Mouse (Mus musculus): ENCODE data around the gene Dll3.

The Dll3 gene

DNA sequence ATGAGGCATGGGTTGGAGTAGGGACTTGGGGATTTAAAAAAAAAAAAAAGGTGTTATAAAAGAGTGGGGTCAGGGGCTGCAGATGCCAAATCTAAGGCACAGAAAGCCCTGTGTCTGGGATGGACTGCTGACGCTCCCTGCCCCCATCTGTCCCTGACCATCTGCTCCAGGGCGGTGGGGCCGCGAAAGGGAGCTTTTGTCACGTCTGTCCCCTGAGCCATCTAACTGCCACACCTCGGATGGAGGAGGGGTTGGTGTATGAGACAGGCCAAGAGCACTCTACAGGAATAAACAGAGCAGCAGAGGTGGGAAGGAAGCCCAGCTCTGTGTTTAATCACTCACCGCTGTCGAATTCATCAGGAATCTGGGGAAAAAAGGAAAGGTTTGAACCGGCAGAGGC lies 7.7 kb upstream of the Dll3 start:
- no peak for DNase-seq (ENCODE audit: low spot score in 2 of 2)

DNA sequence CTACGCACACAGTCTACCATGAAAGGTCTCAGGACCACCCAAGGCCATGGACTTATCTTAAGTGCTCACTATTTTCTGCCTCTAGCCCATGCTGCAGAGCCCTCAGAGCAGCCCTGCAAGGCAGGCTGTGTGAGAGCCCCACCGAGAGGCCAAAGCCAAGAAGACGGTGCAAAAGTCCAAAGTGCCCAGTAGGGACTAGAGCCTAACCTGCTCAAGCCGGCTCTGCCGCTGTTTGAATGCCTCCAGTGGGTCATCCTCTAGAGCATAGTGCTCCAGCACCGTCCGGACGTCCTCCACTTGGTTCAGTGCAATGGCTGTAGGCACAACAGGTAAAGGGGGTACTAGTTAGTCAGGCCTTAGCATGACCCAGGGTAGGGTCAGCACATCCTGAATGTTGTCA lies 4.2 kb upstream of the Dll3 start:
- DNase-seq (ENCODE audit: low spot score in 2 of 2): no peak

DNA sequence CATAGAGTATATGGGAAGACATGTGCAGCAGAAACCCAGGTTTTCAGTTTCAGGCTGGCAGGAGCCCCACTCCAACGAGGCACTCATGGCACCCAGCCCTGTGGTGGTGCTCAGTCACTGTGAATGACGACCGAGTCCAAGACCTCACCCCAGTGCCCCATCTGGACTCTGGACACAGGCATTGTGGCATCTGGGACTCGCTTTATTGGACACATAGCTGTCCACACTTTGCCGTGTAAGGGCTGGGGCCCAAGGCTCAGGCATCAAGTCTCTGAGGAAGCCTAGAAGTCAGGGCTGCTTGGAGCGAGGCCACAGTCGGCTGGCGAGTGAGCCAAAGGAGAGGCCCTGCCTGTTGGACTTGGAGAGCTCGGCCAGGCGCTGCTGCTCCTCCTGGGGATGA lies 3.6 kb upstream of the Dll3 start:
- no peak for DNase-seq (ENCODE audit: low spot score in 2 of 2)

DNA sequence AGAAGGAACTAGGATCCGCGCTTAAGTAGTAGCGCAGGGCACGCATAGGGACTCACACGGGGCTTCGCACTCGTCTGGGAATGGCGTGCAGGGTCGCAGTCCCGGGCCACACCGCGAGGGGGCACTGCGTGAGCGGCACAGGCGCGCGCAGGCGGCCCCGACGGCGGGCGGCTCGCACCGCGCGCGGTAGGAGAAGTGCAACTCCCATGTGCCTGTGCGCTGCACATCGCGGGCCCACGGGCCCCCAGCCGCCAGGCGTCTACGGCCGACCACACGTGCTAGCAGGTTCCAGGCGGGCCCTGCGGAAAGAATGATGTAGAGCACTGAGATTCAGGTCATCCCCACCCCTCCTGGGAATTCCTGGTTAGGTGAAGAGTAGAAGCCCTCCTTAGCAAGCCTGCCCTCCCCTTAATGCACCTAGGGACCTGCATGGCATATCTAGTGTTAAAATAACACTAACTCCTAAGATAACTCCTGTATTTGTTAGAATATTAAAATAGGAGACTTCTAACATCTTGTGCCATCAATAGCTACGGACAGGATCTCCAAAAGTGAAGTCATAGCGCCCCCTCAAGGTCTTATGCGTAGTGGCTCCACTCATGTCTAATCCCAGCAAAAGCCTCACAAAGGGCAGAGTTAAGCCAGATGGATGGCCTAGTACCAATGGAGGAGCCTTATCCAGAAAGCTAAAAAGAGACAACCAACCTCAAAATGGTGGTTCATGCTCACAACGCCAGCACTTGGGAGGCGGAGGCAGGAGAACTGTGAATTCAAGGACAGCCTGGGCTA lies 3.0 kb downstream of the Dll3 start:
- peak in 1 of 2 experiments; percentile 53 for DNase-seq (ENCODE audit: low spot score in 2 of 2)

DNA sequence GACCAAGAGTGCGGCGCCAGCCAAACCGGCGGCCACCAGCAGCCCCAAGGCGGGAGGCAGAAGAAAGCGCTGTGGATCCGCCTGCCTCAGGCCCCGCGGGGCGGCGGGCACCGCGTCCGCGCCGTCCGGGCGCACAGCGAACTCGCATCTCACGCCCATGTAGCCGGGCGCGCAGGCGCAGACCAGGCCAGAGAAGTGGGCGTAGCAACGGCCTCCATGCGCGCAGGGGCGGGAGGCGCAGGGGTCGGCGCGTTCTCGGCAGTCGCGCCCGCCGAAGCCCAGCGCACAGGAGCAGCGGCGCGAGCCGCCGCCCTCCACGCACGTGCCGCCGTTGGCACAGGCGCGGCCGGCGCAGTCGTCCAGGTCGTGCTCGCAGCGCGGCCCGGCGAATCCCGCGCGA lies 7.6 kb downstream of the Dll3 start:
- DNase-seq (ENCODE audit: low spot score in 2 of 2): peak; percentile 71

DNA sequence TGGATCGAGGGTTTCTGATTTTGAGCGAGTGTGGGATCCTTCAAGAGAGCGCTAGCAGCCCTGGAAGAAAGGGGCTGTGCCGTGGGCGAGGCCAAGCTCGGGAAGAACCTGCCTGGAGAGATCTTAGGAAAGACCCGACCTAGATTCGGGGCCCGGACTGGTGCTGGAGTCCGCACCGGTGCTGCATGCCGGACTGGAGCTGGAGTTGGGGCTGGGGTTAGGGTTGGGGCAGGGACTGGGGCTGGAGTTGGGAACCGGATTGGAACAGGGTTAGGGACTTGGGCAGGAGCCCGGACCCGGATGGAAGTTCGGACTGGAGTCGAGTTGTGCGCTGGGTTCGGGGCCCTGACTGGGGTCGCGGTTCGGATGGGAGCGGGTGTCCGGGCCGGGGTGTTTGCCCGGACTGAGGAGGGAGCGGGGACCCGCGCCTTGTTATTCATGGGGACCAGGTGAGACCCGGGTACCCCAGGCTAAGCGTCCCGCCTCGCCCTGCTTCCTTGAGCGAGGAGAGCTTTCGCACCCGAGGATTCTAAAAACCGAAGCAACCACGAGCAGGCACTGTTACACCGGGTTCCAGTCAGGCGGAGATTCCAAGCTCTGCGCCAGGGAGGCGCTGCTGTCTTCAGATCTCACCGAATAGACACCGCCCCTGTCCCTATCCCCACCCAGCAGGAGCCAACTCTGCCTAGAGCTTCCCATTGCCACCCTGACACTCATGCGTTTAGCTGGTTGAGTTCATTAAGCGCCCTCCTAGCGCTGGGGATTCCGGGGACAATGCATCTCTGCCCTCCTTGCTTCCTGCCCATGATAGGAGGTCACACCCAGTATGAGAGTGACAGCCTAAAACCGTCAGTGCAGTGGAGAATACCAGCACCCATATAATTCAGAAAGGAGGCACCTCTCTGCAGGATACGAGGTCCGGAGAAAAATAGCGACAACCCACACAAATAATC lies 11.1 kb downstream of the Dll3 start, which contains the start of gene Selenov:
TSS of gene Selenov (minus strand) at position 549 of the 953 bp plus-strand sequence.
- peak in 1 of 2 experiments; percentile 55 for DNase-seq (ENCODE audit: low spot score in 2 of 2)

DNA sequence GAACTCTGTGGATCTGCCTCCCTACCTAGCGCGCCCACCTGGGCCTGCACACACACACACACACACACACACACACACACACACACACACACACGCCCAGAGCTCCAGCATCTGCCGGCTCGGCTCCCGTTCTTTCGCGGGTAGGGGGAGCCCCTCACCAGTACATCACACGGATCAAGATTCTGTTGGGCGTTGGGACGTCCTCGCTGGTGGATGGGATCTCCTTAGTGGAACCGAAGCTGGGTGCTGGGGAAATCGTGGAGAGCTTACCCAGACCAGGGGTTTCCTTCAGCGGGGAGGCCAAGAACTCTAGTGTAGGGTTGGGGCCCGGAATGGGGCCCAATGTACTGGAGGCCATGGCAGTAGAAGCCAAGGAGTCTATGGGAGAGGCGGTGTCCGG lies 11.9 kb downstream of the Dll3 start:
- no peak for DNase-seq (ENCODE audit: low spot score in 2 of 2)

DNA sequence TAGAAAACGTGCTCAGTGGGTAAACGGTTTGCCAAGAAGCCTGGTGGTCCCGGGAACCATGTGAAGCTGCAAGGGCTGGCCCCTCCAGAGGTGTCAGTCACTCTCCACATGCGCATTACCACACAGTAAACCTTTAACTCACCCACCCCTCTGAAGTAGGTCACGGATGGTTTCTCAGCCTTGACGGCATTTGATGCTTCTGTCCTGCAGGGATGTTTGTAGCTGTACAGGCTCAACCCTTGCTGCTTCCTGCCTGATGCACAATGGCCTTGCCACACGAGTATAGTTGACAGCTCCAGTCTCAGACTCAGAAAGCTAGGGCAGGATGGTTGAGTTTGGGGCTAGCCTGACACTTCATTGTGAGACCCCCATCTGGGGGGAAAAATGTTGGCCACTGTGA lies 21.4 kb downstream of the Dll3 start:
- no peak for DNase-seq (ENCODE audit: low spot score in 2 of 2)

DNA sequence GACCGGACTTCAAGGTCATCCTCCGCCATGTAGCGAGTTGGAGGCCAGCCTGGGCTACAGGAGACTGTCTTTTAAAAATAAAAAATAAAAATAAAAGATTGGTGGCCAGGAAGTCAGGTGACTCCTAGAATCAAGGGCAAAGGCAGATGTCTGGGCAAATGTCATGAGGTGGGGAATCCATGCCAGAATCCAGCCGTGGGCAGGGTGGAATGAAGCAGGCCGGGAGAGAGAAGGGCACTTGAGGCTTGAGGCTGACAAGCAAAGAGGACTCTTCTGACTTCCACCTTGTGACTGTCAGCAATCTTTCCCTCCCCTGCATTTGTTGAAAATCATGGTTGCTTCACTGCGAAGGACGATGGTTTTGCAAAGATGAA lies 23.8 kb downstream of the Dll3 start:
- DNase-seq (ENCODE audit: low spot score in 2 of 2): no peak

DNA sequence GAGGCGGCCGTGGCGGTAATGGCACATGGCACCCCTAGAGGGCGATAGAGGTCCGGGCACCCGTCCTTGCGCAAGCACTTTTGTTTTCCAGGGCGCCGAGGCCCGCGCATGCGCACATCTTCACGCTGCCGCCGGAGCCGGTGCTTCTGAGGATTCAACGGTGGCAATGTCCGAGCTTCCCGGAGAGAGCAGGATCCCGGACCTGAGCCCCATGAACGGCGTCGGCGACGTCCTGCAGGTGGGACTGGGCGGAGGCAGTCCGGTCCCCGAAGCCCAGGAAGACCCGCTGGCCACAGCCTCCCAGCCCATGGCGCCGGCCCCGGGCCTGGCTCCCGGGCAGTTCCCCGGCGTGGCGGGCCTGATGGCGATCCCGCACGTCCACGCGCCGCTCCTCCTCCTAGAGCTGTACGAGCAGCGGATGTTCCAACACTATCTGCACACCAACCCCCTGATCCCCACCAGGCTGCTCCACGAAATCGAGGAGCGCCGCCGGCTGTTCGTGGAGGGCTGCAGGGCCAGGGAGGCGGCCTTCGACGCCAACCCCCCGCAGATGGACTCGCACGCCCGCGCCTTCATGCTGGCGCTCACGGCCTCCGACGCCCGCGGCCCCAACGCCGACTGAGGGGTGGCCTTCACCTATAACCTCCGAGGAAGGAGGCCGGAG lies 24.3 kb downstream of the Dll3 start, which contains the start of gene Eid2b:
TSS of gene Eid2b (plus strand) at position 125 of the 664 bp plus-strand sequence.
- DNase-seq (ENCODE audit: low spot score in 2 of 2): peak; percentile 96 to 97

DNA sequence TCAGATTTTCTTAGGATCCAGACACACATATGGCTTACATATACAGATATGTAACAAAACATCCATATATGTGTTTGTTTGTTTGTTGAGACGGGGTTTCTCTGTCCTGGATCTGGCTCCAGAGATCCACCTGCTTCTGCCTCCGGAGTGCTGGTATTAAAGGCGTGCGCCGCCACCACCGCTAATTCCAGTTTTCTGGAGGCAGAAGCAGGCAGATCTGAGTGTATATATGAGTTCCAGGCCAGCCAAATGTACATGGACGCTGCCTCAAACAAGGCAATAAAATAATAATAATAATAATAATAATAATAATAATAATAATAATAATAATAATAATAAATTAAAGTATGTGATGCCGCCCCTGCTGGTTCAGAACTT lies 24.8 kb downstream of the Dll3 start:
- DNase-seq (ENCODE audit: low spot score in 2 of 2): no peak

DNA sequence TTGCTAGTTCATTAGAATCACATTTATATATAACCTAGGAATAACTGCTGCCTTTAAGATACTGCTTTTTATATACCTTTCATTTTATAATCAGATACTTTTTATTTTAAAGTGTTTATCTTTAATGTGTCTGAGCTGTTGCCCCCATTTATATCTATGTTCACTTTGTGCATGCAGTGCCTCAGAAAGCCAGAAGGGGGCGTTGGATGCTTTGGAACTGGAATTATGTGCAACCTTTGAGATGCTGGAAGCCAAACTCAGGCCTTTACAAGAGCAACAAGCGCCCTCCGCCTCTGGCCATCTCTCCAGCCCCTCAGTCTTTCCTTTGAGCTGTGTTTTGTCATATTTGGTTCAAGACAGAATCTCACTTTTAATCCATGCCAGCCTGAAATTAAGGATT lies 30.3 kb downstream of the Dll3 start:
- no peak for DNase-seq (ENCODE audit: low spot score in 2 of 2)

DNA sequence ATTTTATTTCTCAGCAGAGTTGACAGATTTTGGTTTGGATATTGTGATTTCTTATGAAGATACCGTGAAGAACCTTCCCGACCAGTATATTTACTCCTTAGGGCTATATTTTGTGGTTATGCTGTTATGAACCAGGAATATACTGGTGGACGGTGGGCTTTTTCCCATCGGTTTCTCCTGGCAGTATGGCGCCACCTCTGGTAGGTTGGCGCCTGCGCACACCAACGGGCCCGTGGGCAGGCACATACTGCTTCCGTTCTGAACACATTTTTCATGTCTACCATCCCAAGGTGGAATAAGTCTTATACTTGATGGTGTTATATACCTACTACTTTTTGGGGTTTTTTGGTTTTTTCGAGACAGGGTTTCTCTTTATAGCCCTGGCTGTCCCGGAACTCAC lies 32.7 kb downstream of the Dll3 start:
- no peak for DNase-seq (ENCODE audit: low spot score in 2 of 2)

DNA sequence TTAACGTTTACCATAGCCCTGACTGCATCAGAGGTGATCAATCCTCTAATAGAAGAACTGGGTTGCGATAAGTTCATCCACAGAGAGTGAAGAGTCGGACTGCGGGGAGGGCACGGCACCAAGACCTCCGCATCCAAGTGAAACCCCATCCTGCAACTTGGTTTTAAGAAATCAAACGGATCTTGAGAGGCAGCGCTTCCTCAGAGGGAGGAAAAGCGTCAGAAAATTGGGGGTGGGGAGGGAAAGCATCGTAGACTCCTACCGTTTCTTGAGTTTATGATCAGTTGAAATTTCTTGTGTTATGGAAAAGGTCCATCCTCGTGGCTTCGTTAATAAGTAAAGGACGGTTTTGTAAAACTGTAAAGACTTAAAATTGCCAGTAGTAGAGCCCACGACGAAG lies 33.5 kb downstream of the Dll3 start:
- DNase-seq (ENCODE audit: low spot score in 2 of 2): no peak

DNA sequence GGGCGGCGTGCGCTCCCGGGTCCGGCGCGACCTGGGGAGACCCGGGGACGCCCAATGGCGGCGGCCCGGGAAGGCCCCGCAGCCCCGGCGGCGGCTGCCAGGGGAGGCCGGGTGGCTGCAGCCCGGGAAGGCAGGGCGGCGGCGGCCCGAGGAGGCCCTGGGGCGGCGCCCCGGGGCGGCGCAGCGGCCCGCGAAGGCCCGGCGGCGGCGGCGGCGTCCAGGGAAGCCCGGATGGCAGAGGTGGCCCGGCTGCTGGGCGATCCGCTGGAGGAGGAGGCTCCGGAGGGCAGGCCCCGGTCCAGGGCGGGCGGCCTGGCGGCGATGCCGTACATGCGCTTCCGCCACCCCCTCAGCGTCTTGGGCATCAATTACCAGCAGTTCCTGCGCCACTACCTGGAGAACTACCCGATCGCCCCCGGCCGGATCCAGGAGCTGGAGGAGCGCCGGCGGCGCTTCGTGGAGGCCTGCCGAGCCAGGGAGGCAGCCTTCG lies 34.0 kb downstream of the Dll3 start:
- DNase-seq (ENCODE audit: low spot score in 2 of 2): peak; percentile 57 to 63

DNA sequence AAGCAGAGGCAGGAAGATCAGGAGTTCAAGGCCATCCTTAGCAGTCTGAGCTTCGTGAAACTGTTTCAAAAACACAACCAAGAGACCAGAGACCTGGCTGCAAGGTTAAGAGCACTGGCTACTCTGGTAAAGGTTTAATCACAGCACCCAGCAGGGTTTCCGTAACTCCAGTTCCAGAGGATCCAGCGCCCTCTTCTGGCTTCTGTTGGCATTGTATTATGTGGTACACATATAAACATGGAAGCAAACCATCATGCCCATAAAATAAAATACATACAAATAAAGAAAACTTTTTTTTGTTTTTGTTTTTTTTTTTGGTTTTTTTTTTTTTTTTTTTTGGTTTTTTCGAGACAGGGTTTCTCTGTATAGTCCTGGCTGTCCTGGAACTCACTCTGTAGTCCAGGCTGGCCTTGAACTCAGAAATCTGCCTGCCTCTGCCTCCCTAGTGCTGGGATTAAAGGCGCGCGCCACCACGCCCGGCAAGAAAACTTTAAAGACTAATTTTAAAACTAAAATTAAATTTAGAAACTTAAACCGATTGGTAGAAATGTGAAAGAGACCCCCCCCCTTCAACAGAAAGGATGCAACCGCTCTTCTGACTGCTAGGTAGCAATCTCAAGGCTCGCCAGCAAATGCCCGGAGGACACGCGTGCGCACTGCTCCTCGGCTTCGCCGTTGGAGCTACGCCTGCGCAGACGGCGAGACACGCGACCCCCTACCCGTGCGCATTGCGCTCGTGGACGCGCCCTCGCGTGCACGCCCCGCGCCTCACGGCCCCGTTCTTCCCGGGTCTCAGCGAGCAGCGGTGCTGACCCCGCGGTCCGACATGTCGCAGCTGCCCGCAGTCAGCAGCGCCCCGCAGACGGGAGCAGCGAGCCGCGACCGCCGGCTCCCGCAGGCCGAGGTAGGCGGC lies 34.7 kb downstream of the Dll3 start, which contains the start of gene Eid2:
TSS of gene Eid2 (plus strand) at position 753 of the 913 bp plus-strand sequence.
- DNase-seq (ENCODE audit: low spot score in 2 of 2): peak; percentile 92 to 94

DNA sequence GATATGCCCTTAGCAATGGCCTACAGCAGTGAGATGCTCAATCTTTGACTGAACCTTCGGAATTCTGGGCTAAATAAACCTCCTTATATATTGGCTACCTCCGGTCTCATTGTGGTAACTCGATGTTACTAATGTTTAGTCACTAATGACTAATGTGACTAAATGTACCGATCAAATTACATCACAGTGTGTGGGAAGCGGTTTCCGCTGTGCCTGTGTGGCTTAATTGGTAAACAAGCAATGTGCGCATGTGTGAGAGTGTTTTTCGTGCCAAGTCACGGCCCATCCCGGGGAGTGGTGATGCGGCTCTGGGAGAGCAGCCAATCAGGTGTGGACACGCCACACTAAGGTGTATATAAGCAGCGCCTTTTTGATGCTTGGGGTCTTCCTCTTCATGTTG lies 36.6 kb downstream of the Dll3 start:
- DNase-seq (ENCODE audit: low spot score in 2 of 2): no peak

DNA sequence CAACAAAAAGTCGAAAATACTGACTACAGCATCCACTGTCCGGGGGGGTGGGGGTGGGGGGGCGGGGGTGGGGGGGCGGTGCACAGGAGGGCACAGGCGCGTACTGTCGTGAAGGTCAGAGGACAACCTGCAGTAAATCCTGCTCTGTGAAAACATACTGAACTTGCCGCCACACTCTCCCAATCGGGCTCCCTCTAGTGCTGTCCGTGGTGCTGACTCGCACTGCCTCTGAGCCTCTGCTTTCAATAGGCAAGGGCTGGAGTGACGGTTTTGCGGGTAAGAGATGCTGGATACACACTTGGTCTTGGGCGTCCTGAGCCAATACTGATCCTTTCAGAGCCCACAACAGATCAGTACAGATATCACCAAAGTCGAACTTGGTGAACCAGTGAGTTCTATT lies 38.3 kb downstream of the Dll3 start:
- DNase-seq (ENCODE audit: low spot score in 2 of 2): no peak

DNA sequence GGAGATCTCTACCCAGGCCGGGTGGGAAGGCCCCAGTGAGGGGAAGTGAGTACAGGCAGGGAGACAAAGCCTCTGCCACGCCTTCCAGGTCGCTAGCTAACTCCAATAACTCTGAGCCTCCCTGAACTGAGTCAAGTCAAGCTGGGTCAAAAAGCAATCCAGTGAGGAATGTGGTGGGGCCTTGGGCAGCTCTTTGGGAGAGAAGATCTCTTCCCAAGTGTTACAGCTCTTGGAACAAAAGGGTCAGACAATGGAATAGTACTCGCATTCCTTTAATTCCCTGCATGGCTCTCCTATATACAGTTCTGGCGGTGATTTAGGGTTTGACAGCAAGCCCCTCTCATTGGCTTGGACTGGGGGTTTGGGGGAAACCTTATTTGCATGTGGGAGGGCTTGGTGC lies 39.2 kb downstream of the Dll3 start:
- no peak for DNase-seq (ENCODE audit: low spot score in 2 of 2)

DNA sequence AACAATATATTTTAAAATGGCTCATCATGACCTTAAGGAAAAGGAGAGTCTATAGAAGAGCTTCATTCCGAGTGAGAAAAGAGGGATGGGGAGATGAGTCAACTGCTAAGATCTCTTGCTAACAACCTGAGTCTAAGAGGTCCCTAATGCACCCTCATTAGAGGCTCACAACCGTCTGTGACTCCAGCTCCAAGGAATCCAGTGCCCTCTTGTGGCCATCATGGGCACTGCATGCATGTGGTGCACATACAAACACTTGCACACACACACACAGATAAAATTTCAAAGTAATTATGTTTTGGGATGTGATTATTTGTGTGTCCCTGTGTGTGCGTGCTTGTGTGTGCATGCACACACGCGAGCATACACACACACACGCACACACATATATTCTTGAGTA lies 46.6 kb downstream of the Dll3 start:
- no peak for DNase-seq (ENCODE audit: low spot score in 2 of 2)

DNA sequence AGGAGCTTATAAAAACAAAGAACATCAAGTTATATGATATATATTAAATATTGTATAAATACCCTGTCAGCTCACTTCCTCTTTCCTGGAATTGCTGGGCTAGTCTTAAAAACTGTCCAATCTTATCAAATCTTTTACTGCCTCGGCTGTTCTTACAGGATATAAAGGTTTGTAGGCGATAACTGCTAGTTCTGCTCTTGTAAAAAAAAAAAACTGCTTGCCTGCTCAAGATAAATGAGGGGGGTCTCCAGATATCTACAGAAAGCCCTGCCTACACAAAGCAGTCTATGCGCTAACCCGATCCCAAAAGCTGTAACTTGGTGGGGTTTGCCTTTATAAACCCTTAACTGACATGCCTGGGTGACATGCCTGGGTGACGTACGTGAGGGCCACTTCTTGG lies 47.4 kb downstream of the Dll3 start:
- DNase-seq (ENCODE audit: low spot score in 2 of 2): no peak
